Mouse (Mus musculus): ENCODE measurements around the gene Coro2b.

Coro2b gene

GRCm38 (mm10) chr9:62536655-62537631, at the start of gene Coro2b:
Gene Coro2b (minus strand): TSS chr9:62537044.
- DNase-seq, result peak; percentile 84

- DNase-seq, result no peak
Measured at GRCm38 (mm10) chr9:62577558-62577957, 40.7 kb upstream of the Coro2b start.

- no peak for DNase-seq
Measured at GRCm38 (mm10) chr9:62569121-62569520, 32.3 kb upstream of the Coro2b start.

- DNase-seq, result no peak
Measured at GRCm38 (mm10) chr9:62567818-62568217, 31.0 kb upstream of the Coro2b start.

GRCm38 (mm10) chr9:62562236-62562635, 25.4 kb upstream of the Coro2b start:
- no peak for DNase-seq

- no peak for DNase-seq
Measured at GRCm38 (mm10) chr9:62560432-62560831, 23.6 kb upstream of the Coro2b start.

GRCm38 (mm10) chr9:62560006-62560405, 23.2 kb upstream of the Coro2b start:
- DNase-seq, result no peak

GRCm38 (mm10) chr9:62559446-62559845, 22.6 kb upstream of the Coro2b start:
- no peak for DNase-seq

- no peak for DNase-seq
Measured at GRCm38 (mm10) chr9:62558058-62558457, 21.2 kb upstream of the Coro2b start.

GRCm38 (mm10) chr9:62556748-62557147, 19.9 kb upstream of the Coro2b start:
- DNase-seq, result no peak

GRCm38 (mm10) chr9:62555258-62555856, 18.5 kb upstream of the Coro2b start:
- peak; percentile 39 for DNase-seq

GRCm38 (mm10) chr9:62554606-62555005, 17.8 kb upstream of the Coro2b start:
- DNase-seq, result no peak

GRCm38 (mm10) chr9:62553366-62553940, 16.6 kb upstream of the Coro2b start:
- peak; percentile 66 for DNase-seq

GRCm38 (mm10) chr9:62551531-62551930, 14.7 kb upstream of the Coro2b start:
- DNase-seq, result no peak

GRCm38 (mm10) chr9:62550661-62551093, 13.8 kb upstream of the Coro2b start:
- DNase-seq, result peak; percentile 83

- DNase-seq, result peak; percentile 88
Measured at GRCm38 (mm10) chr9:62549809-62550208, 13.0 kb upstream of the Coro2b start.

- no peak for DNase-seq
Measured at GRCm38 (mm10) chr9:62547476-62547875, 10.6 kb upstream of the Coro2b start.

GRCm38 (mm10) chr9:62544856-62545255, 8.0 kb upstream of the Coro2b start:
- DNase-seq, result no peak

GRCm38 (mm10) chr9:62543878-62544277, 7.0 kb upstream of the Coro2b start:
- no peak for DNase-seq

- DNase-seq, result no peak
Measured at GRCm38 (mm10) chr9:62541606-62542005, 4.8 kb upstream of the Coro2b start.

- DNase-seq, result peak; percentile 29
Measured at GRCm38 (mm10) chr9:62541182-62541581, 4.3 kb upstream of the Coro2b start.

GRCm38 (mm10) chr9:62540736-62541135, 3.9 kb upstream of the Coro2b start:
- no peak for DNase-seq

GRCm38 (mm10) chr9:62540166-62540565, 3.3 kb upstream of the Coro2b start:
- no peak for DNase-seq

GRCm38 (mm10) chr9:62539251-62539711, 2.4 kb upstream of the Coro2b start:
- DNase-seq, result no peak

Data from thymus, postnatal 25 days (tissue).